Mouse (Mus musculus) C2C12 (cell line): ENCODE measurements around the gene Wdr18.

Source experiments
- CTCF ChIP-seq: IDR thresholded peaks from one replicate; pipeline ENCODE4 v1.5.1; 2011; ENCODE audit not compliant: control insufficient read depth, insufficient read depth, insufficient read length
- MAX ChIP-seq: IDR thresholded peaks from one replicate; pipeline ENCODE4 v1.6.1; 2011; ENCODE audit warnings: mild to moderate bottlenecking, control low read depth
- MYOD1 ChIP-seq: IDR thresholded peaks from one replicate; pipeline ENCODE4 v1.6.1; 2011; ENCODE audit warnings: low read depth; ENCODE audit not compliant: control insufficient read depth, insufficient read length
- MYOG ChIP-seq: IDR thresholded peaks from one replicate; pipeline ENCODE4 v1.6.1; 2011; ENCODE audit not compliant: control insufficient read depth, insufficient read length; ENCODE audit errors: extremely low read depth
- USF1 ChIP-seq: IDR thresholded peaks from one replicate; pipeline ENCODE4 v1.6.1; 2011; ENCODE audit warnings: low read depth, mild to moderate bottlenecking, control low read depth, moderate library complexity

DNA sequence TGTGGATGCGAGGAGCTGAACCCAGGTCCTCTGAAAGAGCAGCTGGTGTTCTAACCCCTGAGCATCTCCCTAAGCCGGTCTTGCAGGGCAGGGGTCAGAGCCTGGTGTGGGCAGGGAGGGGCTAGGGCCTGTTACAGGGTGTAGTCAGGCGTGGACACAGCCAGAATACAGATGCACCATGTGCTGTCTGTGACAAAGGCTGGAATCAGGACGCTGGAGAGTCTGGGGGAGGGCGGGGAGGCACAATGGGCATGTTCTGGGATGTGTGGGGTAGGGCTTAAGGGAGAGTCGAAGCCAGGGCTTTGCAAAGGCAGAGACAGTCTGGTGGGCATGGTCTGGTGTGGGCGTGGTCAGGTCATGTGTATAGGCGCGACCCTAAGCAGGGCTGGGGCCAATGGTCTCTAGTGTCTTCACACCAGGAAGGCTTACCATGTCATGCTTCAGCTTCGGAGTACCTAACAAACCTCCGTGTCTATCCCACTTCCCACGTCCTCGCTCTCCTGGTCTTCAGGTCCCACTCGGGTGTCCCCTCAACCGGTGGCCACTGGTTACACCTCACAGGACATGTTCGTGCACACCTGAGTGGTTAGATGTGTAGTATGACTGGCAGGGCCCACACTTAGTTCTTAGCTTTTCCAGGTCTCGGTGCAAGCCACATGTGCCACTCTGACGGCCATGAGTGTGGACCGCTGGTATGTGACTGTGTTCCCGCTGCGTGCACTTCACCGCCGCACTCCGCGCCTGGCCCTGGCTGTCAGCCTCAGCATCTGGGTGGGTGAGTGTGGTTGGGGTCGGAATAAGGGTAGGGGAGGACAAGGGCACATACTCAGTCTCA is 39.7 kb upstream of the Wdr18 start:
- no peak for TF ChIP-seq CTCF
- no peak for TF ChIP-seq USF1
- no peak for TF ChIP-seq MAX
- no peak for TF ChIP-seq MYOG
- no peak for TF ChIP-seq MYOD1
